11 mouse cellular contexts compared by ENCODE assay signal in the genomic region with DNA sequence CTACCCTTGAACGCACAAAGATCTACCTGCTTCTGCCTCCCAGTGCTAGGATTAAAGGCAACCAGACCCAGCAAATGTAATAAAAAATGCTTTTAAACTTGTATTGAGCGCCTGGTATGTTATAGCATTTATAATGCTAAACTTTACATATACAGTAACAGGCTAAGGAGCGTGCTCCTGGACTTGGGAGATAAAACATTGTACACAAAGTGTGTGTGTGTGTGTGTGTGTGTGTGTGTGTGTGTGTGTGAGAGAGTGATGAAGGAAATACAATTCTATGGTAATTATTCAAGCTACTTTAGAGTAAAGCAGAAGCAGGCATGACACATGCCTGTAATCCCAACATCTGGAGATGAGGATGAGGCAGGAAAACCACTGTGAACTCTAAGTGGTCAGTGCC. TPM values are rescaled to one million over a fixed set of nuclear protein-coding genes. Genes with fewer than 3 reads are reported as not detected.
DNase-seq lines count a peak whose midpoint lies in the region; ATAC-seq lines count a peak whose summit lies in the region.
"Had no signal": no experiment of that assay in that cellular context is flagged by ENCODE, and none has a peak within 500 bp of the region (broad histone marks: within the 10 kb centered on the region; RNA-seq: fewer than 3 reads in every experiment).

A gene (minus strand): TSS at position 101 of the 400 bp plus-strand sequence.

- DNase-seq in gastrocnemius, postnatal 4 days (ENCODE audit: low spot score in 2 of 2): no peak
- no peak for DNase-seq in gastrocnemius, adult 8-10 months (ENCODE audit: low spot score in 2 of 2)
- no peak for DNase-seq in left cerebral cortex, postnatal 36 days (ENCODE audit: low spot score in 2 of 2)
- DNase-seq in right cerebral cortex, postnatal 36 days (ENCODE audit: low spot score in 2 of 2): no peak
- no peak for DNase-seq in spleen, adult 18-20 months
- DNase-seq in forebrain, embryonic 14.5 days (ENCODE audit: low spot score): no peak

- H3K27ac ChIP-seq in forebrain, embryonic 14.5 days (ENCODE audit: low read depth, low read length): no peak within 1 kb of the TSS
- H3K27ac ChIP-seq: hindbrain, embryonic 14.5 days; neural tube, embryonic 13.5 days had no signal

- 0 out of 2 replicates have a peak, but pooled peaks cover 3% of the 10 kb centered on the region for H3K9me3 ChIP-seq in forebrain, embryonic 14.5 days (replicated peaks; ENCODE audit: control insufficient read depth, low read length)
- H3K9me3 ChIP-seq: neural tube, embryonic 13.5 days had no signal

- no peaks in the 10 kb centered on the region for H3K36me3 ChIP-seq in forebrain, embryonic 14.5 days (ENCODE audit: control insufficient read depth, insufficient read depth, low read length)

- H3K4me1 ChIP-seq in forebrain, embryonic 14.5 days (ENCODE audit: control insufficient read depth, insufficient read depth, low read length): peaks cover 4% of the 10 kb centered on the region; the same call in 1 of the 2 replicates

- no peak within 1 kb of the TSS for H3K4me3 ChIP-seq in forebrain, embryonic 14.5 days (ENCODE audit: low read depth, low read length)
- H3K4me3 ChIP-seq: neural tube, embryonic 13.5 days had no signal

- 100% methylated on average over 3 of the region's 3 CpGs for WGBS in forebrain, embryonic 14.5 days

- intact Hi-C loops in left cerebral cortex, postnatal 36 days (cut with DNase I): no loop called here

- H3K9ac ChIP-seq in forebrain, embryonic 14.5 days (ENCODE audit: low read length): no peak within 1 kb of the TSS
- H3K9ac ChIP-seq: hindbrain, embryonic 14.5 days; lung, embryonic 14.5 days; neural tube, embryonic 13.5 days had no signal

- no peaks in the 10 kb centered on the region for H3K27me3 ChIP-seq in forebrain, embryonic 14.5 days (replicated peaks; ENCODE audit: control insufficient read depth, insufficient read depth, low read length)
- H3K27me3 ChIP-seq: neural tube, embryonic 13.5 days had no signal

- no peak for ATAC-seq in CD4-positive, CD25-positive, alpha-beta regulatory T cell, adult 4 months
- no peak for ATAC-seq in erythroblast, adult 5-6 weeks (replicated peaks; ENCODE audit: low FRiP score, poor library complexity, severe bottlenecking)
- no peak for ATAC-seq in forebrain, embryonic 14.5 days

- no peak within 1 kb of the TSS for H3K4me2 ChIP-seq in forebrain, embryonic 14.5 days (ENCODE audit: low read length)
- H3K4me2 ChIP-seq: hindbrain, embryonic 14.5 days; lung, embryonic 14.5 days; neural tube, embryonic 13.5 days had no signal

RNA-seq across cellular contexts. Expression of the gene that starts here (rescaled TPM):
- total RNA-seq in gastrocnemius, postnatal 4 days (2021): 10 to 100 TPM; 12.5 to 14.0 TPM
- 1 to 10 TPM; 7.6 to 9.1 (median 8.9) TPM for total RNA-seq in gastrocnemius, adult 8-10 months (2022)
- polyA plus RNA-seq in CD4-positive, CD25-positive, alpha-beta regulatory T cell, adult 4 months (2017; shearing (Covaris generic)): 10 to 100 TPM; 32.6 to 42.7 TPM
- 22.5 and 27.6 TPM in 2 replicates for total RNA-seq in erythroblast, adult 5-6 weeks (2015; ENCODE audit: low replicate concordance)
- 28.9 and 43.9 TPM in 2 replicates for total RNA-seq in erythroblast, adult 5-6 weeks (2017; ENCODE audit: low replicate concordance)
- total RNA-seq in left cerebral cortex, postnatal 36 days (2021): 10 to 100 TPM; 13.3 to 18.7 TPM
- 5.3 TPM in 2 replicates for polyA plus RNA-seq in forebrain, embryonic 14.5 days (2014; fragmentation: Nextera tagmentation; extraction: Ambion mirVana)
